ENCODE assay signal across 8 mouse cellular contexts in the genomic region with DNA sequence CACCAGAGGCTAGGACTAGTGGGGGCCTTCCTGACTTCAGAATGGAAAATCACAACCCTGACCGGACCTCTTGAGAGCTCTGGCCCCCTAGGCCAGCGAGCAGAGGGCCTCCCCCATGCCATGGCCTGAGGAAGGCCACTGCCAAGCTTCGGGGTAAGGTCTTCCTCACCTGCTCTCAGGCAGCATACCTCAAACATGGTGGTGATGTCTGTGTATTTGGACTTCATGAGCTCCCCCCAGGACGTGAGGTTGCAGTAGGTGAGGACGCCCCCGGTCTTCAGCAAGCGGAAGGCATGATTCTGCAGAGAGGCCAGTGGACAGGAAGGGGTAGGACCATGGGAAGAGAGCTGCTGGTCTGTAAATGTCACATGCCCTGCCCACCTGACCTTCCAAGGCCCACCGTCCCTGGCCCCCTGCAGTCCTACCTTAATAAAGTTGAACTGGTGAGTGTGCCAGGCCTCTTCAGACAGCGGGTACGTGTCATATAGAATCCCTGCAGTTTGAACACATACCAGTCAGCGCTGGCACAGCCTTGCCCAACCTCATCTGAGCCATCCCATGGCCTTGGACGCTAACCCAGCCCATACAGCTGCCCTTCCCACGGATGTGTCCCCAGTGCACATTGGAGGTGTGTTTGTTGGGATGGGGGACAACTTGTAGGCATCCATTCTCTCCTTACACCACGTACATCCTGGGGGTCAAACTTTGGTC. TPM values are rescaled to one million over a fixed set of nuclear protein-coding genes. Genes with fewer than 3 reads are reported as not detected.
DNase-seq lines count a peak whose midpoint lies in the region; ATAC-seq and TF ChIP-seq lines count a peak whose summit lies in the region.

No protein-coding gene starts in this region.

- peaks cover 50% of the 10 kb centered on the region for H3K4me1 ChIP-seq in forebrain, embryonic 10.5 days
- H3K4me1 ChIP-seq in forebrain, embryonic 16.5 days (replicated peaks; ENCODE audit: control insufficient read depth, insufficient read depth, low read length): peaks cover 24% of the 10 kb centered on the region
- peaks cover 11% of the 10 kb centered on the region for H3K4me1 ChIP-seq in lung, embryonic 14.5 days (ENCODE audit: insufficient read depth)
- peaks cover 41% of the 10 kb centered on the region for H3K4me1 ChIP-seq in hindbrain, embryonic 12.5 days
- peaks cover 32% of the 10 kb centered on the region for H3K4me1 ChIP-seq in liver, postnatal 0 days (ENCODE audit: insufficient read depth)

- H3K27ac ChIP-seq in forebrain, embryonic 10.5 days: peak overlapping the region; percentile 91
- H3K27ac ChIP-seq in forebrain, embryonic 16.5 days (ENCODE audit: low read length): no peak overlapping the region
- H3K27ac ChIP-seq in lung, embryonic 14.5 days (ENCODE audit: low read depth): no peak overlapping the region
- no peak overlapping the region for H3K27ac ChIP-seq in hindbrain, embryonic 12.5 days
- peak overlapping the region; percentile 67 for H3K27ac ChIP-seq in liver, postnatal 0 days (ENCODE audit: low read depth)

- no peak overlapping the region for H3K4me2 ChIP-seq in forebrain, embryonic 16.5 days (ENCODE audit: low read length)
- peak overlapping the region; percentile 97; the same call in 1 of the 2 replicates for H3K4me2 ChIP-seq in lung, embryonic 14.5 days
- H3K4me2 ChIP-seq in hindbrain, embryonic 12.5 days (replicated peaks): peak overlapping the region; percentile 83; the same call in 1 of the 2 replicates
- peak overlapping the region; percentile 89 for H3K4me2 ChIP-seq in liver, postnatal 0 days (ENCODE audit: low read depth, low read length)

- no peak for TF ChIP-seq CTCF in lung, embryonic 14.5 days (IDR thresholded peaks at IDR 0.05; ENCODE audit: low read depth)
- no peak for TF ChIP-seq CTCF in liver, postnatal 0 days (IDR thresholded peaks at IDR 0.05; ENCODE audit: low read depth)

- H3K9ac ChIP-seq in forebrain, embryonic 16.5 days (replicated peaks; ENCODE audit: low read depth, low read length): no peak overlapping the region
- H3K9ac ChIP-seq in lung, embryonic 14.5 days: peak overlapping the region; percentile 55; the same call in 1 of the 2 replicates
- 0 out of 2 replicates have a peak overlapping the region, but pooled peaks have one; percentile 70 for H3K9ac ChIP-seq in hindbrain, embryonic 12.5 days
- H3K9ac ChIP-seq in liver, postnatal 0 days (replicated peaks): peak overlapping the region; percentile 58; the same call in 1 of the 2 replicates

- 92% methylated on average over 14 of the region's 14 CpGs for WGBS in forebrain, embryonic 10.5 days
- 94% methylated on average over 14 of the region's 14 CpGs for WGBS in forebrain, embryonic 16.5 days
- WGBS in lung, embryonic 14.5 days: 88% methylated on average over 14 of the region's 14 CpGs
- 92% methylated on average over 14 of the region's 14 CpGs for WGBS in hindbrain, embryonic 12.5 days
- WGBS in liver, postnatal 0 days (ENCODE audit: insufficient replicate concordance): 82% methylated on average over 14 of the region's 14 CpGs

- no peak for ATAC-seq in forebrain, embryonic 16.5 days
- ATAC-seq in lung, embryonic 14.5 days (ENCODE audit: insufficient read depth): no peak
- no peak for ATAC-seq in hindbrain, embryonic 12.5 days (ENCODE audit: low FRiP score)
- no peak for ATAC-seq in liver, postnatal 0 days

- no peak for DNase-seq in forebrain, embryonic 10.5 days (ENCODE audit: extremely low spot score, low spot score)
- no peak for DNase-seq in lung, embryonic 14.5 days
- DNase-seq in lung, postnatal 4 days: no peak
- DNase-seq in liver, postnatal 0 days: no peak
- no peak for DNase-seq in frontal cortex, postnatal 10 days (ENCODE audit: low spot score in 2 of 2)
- DNase-seq in thymus, postnatal 10 days (ENCODE audit: low spot score in 2 of 2): no peak

- no peaks in the 10 kb centered on the region for H3K9me3 ChIP-seq in forebrain, embryonic 10.5 days
- no peaks in the 10 kb centered on the region for H3K9me3 ChIP-seq in forebrain, embryonic 16.5 days (ENCODE audit: control insufficient read depth, low read length)
- no peaks in the 10 kb centered on the region for H3K9me3 ChIP-seq in lung, embryonic 14.5 days (ENCODE audit: low read depth, low read length)
- H3K9me3 ChIP-seq in hindbrain, embryonic 12.5 days (replicated peaks): no peaks in the 10 kb centered on the region
- no peaks in the 10 kb centered on the region for H3K9me3 ChIP-seq in liver, postnatal 0 days (ENCODE audit: low read length)

- TF ChIP-seq EP300 in liver, postnatal 0 days (IDR thresholded peaks at IDR 0.05; ENCODE audit: low read depth): no peak

- peaks cover 12% of the 10 kb centered on the region for H3K27me3 ChIP-seq in forebrain, embryonic 10.5 days (ENCODE audit: poor library complexity, severe bottlenecking)
- no peaks in the 10 kb centered on the region for H3K27me3 ChIP-seq in forebrain, embryonic 16.5 days (replicated peaks; ENCODE audit: control insufficient read depth, insufficient read depth, low read length)
- H3K27me3 ChIP-seq in lung, embryonic 14.5 days (ENCODE audit: insufficient read depth, low read length): no peaks in the 10 kb centered on the region
- H3K27me3 ChIP-seq in hindbrain, embryonic 12.5 days: no peaks in the 10 kb centered on the region
- no peaks in the 10 kb centered on the region for H3K27me3 ChIP-seq in liver, postnatal 0 days (ENCODE audit: insufficient read depth, low read length)

- peaks cover 56% of the 10 kb centered on the region for H3K36me3 ChIP-seq in forebrain, embryonic 10.5 days (replicated peaks)
- H3K36me3 ChIP-seq in forebrain, embryonic 16.5 days (ENCODE audit: control insufficient read depth, insufficient read depth): peaks cover 15% of the 10 kb centered on the region
- H3K36me3 ChIP-seq in lung, embryonic 14.5 days (ENCODE audit: insufficient read depth): peaks cover 52% of the 10 kb centered on the region
- H3K36me3 ChIP-seq in hindbrain, embryonic 12.5 days: peaks cover 48% of the 10 kb centered on the region
- peaks cover 38% of the 10 kb centered on the region for H3K36me3 ChIP-seq in liver, postnatal 0 days (replicated peaks; ENCODE audit: insufficient read depth, low read length)

- peak overlapping the region; percentile 57 for H3K4me3 ChIP-seq in forebrain, embryonic 10.5 days
- H3K4me3 ChIP-seq in forebrain, embryonic 16.5 days (replicated peaks; ENCODE audit: low read length): no peak overlapping the region
- H3K4me3 ChIP-seq in lung, embryonic 14.5 days (ENCODE audit: low read depth, low read length): peak overlapping the region; percentile 43; the same call in 1 of the 2 replicates
- H3K4me3 ChIP-seq in hindbrain, embryonic 12.5 days: no peak overlapping the region
- H3K4me3 ChIP-seq in liver, postnatal 0 days (ENCODE audit: low read depth, low read length): peak overlapping the region; percentile 54; the same call in 1 of the 2 replicates

RNA-seq across cellular contexts. Expression of a gene that starts 1.9 kb away (rescaled TPM):
- 18.3 and 19.1 TPM in 2 replicates for polyA plus RNA-seq in forebrain, embryonic 10.5 days (2016; fragmentation: Nextera tagmentation; extraction: Ambion mirVana)
- polyA plus RNA-seq in forebrain, embryonic 16.5 days (2015; fragmentation: Nextera tagmentation; extraction: Ambion mirVana): 22.7 and 24.6 TPM in 2 replicates
- 26.8 and 29.4 TPM in 2 replicates for polyA plus RNA-seq in lung, embryonic 14.5 days (2014; fragmentation: Nextera tagmentation; extraction: Ambion mirVana)
- 26.6 and 29.6 TPM in 2 replicates for polyA plus RNA-seq in hindbrain, embryonic 12.5 days (2016; fragmentation: Nextera tagmentation; extraction: Ambion mirVana)
- polyA plus RNA-seq in liver, postnatal 0 days (2015; fragmentation: Nextera tagmentation; extraction: Ambion mirVana): 93.9 and 101 TPM in 2 replicates

RNA-seq across cellular contexts. Expression of a gene that starts 2.4 kb away (rescaled TPM):
- 48.2 and 52.3 TPM in 2 replicates for polyA plus RNA-seq in forebrain, embryonic 10.5 days (2016; fragmentation: Nextera tagmentation; extraction: Ambion mirVana)
- polyA plus RNA-seq in forebrain, embryonic 16.5 days (2015; fragmentation: Nextera tagmentation; extraction: Ambion mirVana): 61.3 and 61.8 TPM in 2 replicates
- 44.9 and 49.3 TPM in 2 replicates for polyA plus RNA-seq in lung, embryonic 14.5 days (2014; fragmentation: Nextera tagmentation; extraction: Ambion mirVana)
- 67.1 and 76.9 TPM in 2 replicates for polyA plus RNA-seq in hindbrain, embryonic 12.5 days (2016; fragmentation: Nextera tagmentation; extraction: Ambion mirVana)
- polyA plus RNA-seq in liver, postnatal 0 days (2015; fragmentation: Nextera tagmentation; extraction: Ambion mirVana): 19.5 and 21.8 TPM in 2 replicates

RNA-seq across cellular contexts. Expression of a gene that starts 10.0 kb away (rescaled TPM):
- 309 and 314 TPM in 2 replicates for polyA plus RNA-seq in forebrain, embryonic 10.5 days (2016; fragmentation: Nextera tagmentation; extraction: Ambion mirVana)
- 236 and 272 TPM in 2 replicates for polyA plus RNA-seq in forebrain, embryonic 16.5 days (2015; fragmentation: Nextera tagmentation; extraction: Ambion mirVana)
- polyA plus RNA-seq in lung, embryonic 14.5 days (2014; fragmentation: Nextera tagmentation; extraction: Ambion mirVana): 318 and 319 TPM in 2 replicates
- polyA plus RNA-seq in hindbrain, embryonic 12.5 days (2016; fragmentation: Nextera tagmentation; extraction: Ambion mirVana): 177 and 220 TPM in 2 replicates
- 313 and 321 TPM in 2 replicates for polyA plus RNA-seq in liver, postnatal 0 days (2015; fragmentation: Nextera tagmentation; extraction: Ambion mirVana)

RNA-seq across cellular contexts. Expression of a gene that starts 32.7 kb away (rescaled TPM):
- polyA plus RNA-seq in forebrain, embryonic 10.5 days (2016; fragmentation: Nextera tagmentation; extraction: Ambion mirVana): 89.4 and 98.3 TPM in 2 replicates
- 49.0 and 55.4 TPM in 2 replicates for polyA plus RNA-seq in forebrain, embryonic 16.5 days (2015; fragmentation: Nextera tagmentation; extraction: Ambion mirVana)
- 56.8 and 63.4 TPM in 2 replicates for polyA plus RNA-seq in lung, embryonic 14.5 days (2014; fragmentation: Nextera tagmentation; extraction: Ambion mirVana)
- polyA plus RNA-seq in hindbrain, embryonic 12.5 days (2016; fragmentation: Nextera tagmentation; extraction: Ambion mirVana): 50.0 and 58.8 TPM in 2 replicates
- polyA plus RNA-seq in liver, postnatal 0 days (2015; fragmentation: Nextera tagmentation; extraction: Ambion mirVana): 9.8 and 13.3 TPM in 2 replicates

RNA-seq across cellular contexts. Expression of a gene that starts 33.3 kb away (rescaled TPM):
- 1,138 and 1,144 TPM in 2 replicates for polyA plus RNA-seq in forebrain, embryonic 10.5 days (2016; fragmentation: Nextera tagmentation; extraction: Ambion mirVana)
- 531 and 538 TPM in 2 replicates for polyA plus RNA-seq in forebrain, embryonic 16.5 days (2015; fragmentation: Nextera tagmentation; extraction: Ambion mirVana)
- polyA plus RNA-seq in lung, embryonic 14.5 days (2014; fragmentation: Nextera tagmentation; extraction: Ambion mirVana): 1,192 and 1,202 TPM in 2 replicates
- 530 and 668 TPM in 2 replicates for polyA plus RNA-seq in hindbrain, embryonic 12.5 days (2016; fragmentation: Nextera tagmentation; extraction: Ambion mirVana)
- polyA plus RNA-seq in liver, postnatal 0 days (2015; fragmentation: Nextera tagmentation; extraction: Ambion mirVana): 453 and 466 TPM in 2 replicates

Comparison
In these comparisons a context has a peak if more than half of its experiments do, and no peak if none do; other contexts are left out.
1. H3K27ac ChIP-seq: peak in forebrain, embryonic 10.5 days (single experiment) and liver, postnatal 0 days (single experiment); none in forebrain, embryonic 16.5 days (single experiment), lung, embryonic 14.5 days (single experiment) and hindbrain, embryonic 12.5 days (single experiment).
2. H3K4me3 ChIP-seq: peak in forebrain, embryonic 10.5 days (single experiment), lung, embryonic 14.5 days (single experiment) and liver, postnatal 0 days (single experiment); none in forebrain, embryonic 16.5 days (single experiment) and hindbrain, embryonic 12.5 days (single experiment).